Mouse (Mus musculus): ENCODE data around the gene Ern2. TPM values are rescaled to one million over a fixed set of nuclear protein-coding genes. Genes with fewer than 3 reads are reported as not detected.

Ern2 gene
- total and polyA plus RNA-seq, 2 experiments from 2014 or later: not detected

DNA sequence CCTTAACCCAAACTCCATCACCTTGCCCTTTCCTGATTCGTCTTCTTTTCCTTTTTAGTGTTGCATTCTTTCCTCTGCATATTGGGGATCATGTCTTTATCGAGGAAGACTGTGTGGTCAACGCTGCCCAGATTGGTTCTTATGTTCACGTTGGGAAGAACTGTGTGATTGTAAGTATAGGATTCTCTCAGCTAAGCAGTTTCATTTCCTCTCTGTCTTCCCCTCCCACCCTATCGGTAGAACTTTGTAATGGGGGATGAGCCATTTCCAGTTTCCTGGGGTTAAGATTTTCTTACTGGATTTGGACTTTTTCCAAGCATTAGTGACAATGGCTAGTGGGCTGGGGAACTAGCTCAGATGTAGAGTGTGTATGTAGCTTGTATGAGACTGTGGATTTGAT, 47.8 kb downstream of the Ern2 start:
- peaks cover 79% of the 10 kb centered on the region for H3K36me3 ChIP-seq (replicated peaks; ENCODE audit: control insufficient read depth, insufficient read depth, low read length)
- TF ChIP-seq CTCF (IDR thresholded peaks at IDR 0.05; ENCODE audit: low read depth) (no peak), EP300 (IDR thresholded peaks at IDR 0.05; ENCODE audit: low read depth) (no peak)
- no peak overlapping the region for H3K4me3 ChIP-seq (ENCODE audit: low read depth, low read length)
- H3K9ac ChIP-seq (replicated peaks; ENCODE audit: low read depth, low read length): no peak overlapping the region
- 82% methylated on average over 5 of the region's 5 CpGs for WGBS
- H3K4me2 ChIP-seq (ENCODE audit: low read depth, low read length): no peak overlapping the region
- no peaks in the 10 kb centered on the region for H3K27me3 ChIP-seq (ENCODE audit: control insufficient read depth, insufficient read depth, low read length)
- ATAC-seq (ENCODE audit: insufficient read depth, low read depth) (no peak), DNase-seq (ENCODE audit: low spot score) (no peak)
- no peak overlapping the region for H3K27ac ChIP-seq (ENCODE audit: low read depth)
- 0 out of 2 replicates have a peak, but pooled peaks cover 3% of the 10 kb centered on the region for H3K4me1 ChIP-seq (ENCODE audit: control insufficient read depth, insufficient read depth)
- H3K9me3 ChIP-seq (replicated peaks; ENCODE audit: control insufficient read depth, low read length): no peaks in the 10 kb centered on the region

- DNase-seq (ENCODE audit: low spot score) (no peak), ATAC-seq (ENCODE audit: insufficient read depth, low read depth) (no peak)
- H3K27ac ChIP-seq (ENCODE audit: low read depth): no peak overlapping the region
- TF ChIP-seq CTCF (IDR thresholded peaks at IDR 0.05; ENCODE audit: low read depth) (no peak), EP300 (IDR thresholded peaks at IDR 0.05; ENCODE audit: low read depth) (no peak)
- H3K4me1 ChIP-seq (ENCODE audit: control insufficient read depth, insufficient read depth): 0 out of 2 replicates have a peak, but pooled peaks cover 7% of the 10 kb centered on the region
- H3K4me2 ChIP-seq (ENCODE audit: low read depth, low read length): no peak overlapping the region
- no peaks in the 10 kb centered on the region for H3K9me3 ChIP-seq (replicated peaks; ENCODE audit: control insufficient read depth, low read length)
- H3K27me3 ChIP-seq (ENCODE audit: control insufficient read depth, insufficient read depth, low read length): no peaks in the 10 kb centered on the region
- H3K4me3 ChIP-seq (ENCODE audit: low read depth, low read length): no peak overlapping the region
- H3K9ac ChIP-seq (replicated peaks; ENCODE audit: low read depth, low read length): no peak overlapping the region
- peaks cover 70% of the 10 kb centered on the region for H3K36me3 ChIP-seq (replicated peaks; ENCODE audit: control insufficient read depth, insufficient read depth, low read length)
Measured at GRCm38 (mm10) chr7:122137071-122137470, 48.9 kb downstream of the Ern2 start.

DNA sequence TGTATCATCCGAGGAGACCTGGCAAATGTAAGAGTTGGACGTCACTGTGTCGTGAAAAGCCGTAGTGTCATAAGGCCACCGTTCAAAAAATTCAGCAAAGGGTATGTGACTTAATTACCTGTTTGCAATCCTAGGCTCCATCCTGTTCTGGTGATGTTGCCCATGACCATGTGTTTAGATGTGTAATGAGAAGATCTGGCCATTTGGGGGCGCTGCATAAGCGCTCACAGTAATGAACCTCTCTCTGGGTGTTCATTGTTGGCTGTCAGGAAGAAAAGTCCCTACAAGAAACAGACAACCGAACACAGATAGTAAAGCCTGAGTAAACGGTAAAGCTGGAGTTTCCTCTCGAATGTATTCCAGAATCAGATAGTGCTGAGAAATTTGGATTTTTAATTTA, 50.9 kb downstream of the Ern2 start:
- H3K27ac ChIP-seq (ENCODE audit: low read depth): no peak overlapping the region
- H3K4me1 ChIP-seq (ENCODE audit: control insufficient read depth, insufficient read depth): 0 out of 2 replicates have a peak, but pooled peaks cover 11% of the 10 kb centered on the region
- no peak for ATAC-seq (ENCODE audit: insufficient read depth, low read depth)
- TF ChIP-seq EP300 (IDR thresholded peaks at IDR 0.05; ENCODE audit: low read depth) (no peak), CTCF (IDR thresholded peaks at IDR 0.05; ENCODE audit: low read depth) (0 out of 2 replicates have a peak, but pooled peaks have one; percentile 14)
- WGBS: 71% methylated on average over 10 of the region's 10 CpGs
- no peak overlapping the region for H3K9ac ChIP-seq (replicated peaks; ENCODE audit: low read depth, low read length)
- DNase-seq (ENCODE audit: low spot score): no peak
- no peak overlapping the region for H3K4me3 ChIP-seq (ENCODE audit: low read depth, low read length)
- no peaks in the 10 kb centered on the region for H3K27me3 ChIP-seq (ENCODE audit: control insufficient read depth, insufficient read depth, low read length)
- H3K36me3 ChIP-seq (replicated peaks; ENCODE audit: control insufficient read depth, insufficient read depth, low read length): peaks cover 52% of the 10 kb centered on the region
- H3K4me2 ChIP-seq (ENCODE audit: low read depth, low read length): no peak overlapping the region
- H3K9me3 ChIP-seq (replicated peaks; ENCODE audit: control insufficient read depth, low read length): no peaks in the 10 kb centered on the region

DNA sequence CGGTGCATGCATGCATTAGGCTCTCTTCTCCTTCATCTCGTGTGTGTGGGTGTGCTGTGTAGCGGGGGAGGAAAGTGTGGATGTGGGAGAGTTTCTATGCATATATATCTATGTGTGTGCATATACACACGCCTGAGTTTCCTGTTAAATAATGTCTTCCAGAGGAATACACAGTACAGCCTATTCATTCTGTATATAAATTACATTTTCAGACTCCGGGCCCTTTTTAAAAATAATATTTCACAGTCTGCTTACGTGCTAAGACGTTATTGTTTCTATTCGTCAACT, 52.7 kb downstream of the Ern2 start:
- no peak for ATAC-seq (ENCODE audit: insufficient read depth, low read depth)
- 13% methylated on average over 8 of the region's 8 CpGs for WGBS
- TF ChIP-seq EP300 (IDR thresholded peaks at IDR 0.05; ENCODE audit: low read depth): no peak
- no peak for TF ChIP-seq CTCF (IDR thresholded peaks at IDR 0.05; ENCODE audit: low read depth)

DNA sequence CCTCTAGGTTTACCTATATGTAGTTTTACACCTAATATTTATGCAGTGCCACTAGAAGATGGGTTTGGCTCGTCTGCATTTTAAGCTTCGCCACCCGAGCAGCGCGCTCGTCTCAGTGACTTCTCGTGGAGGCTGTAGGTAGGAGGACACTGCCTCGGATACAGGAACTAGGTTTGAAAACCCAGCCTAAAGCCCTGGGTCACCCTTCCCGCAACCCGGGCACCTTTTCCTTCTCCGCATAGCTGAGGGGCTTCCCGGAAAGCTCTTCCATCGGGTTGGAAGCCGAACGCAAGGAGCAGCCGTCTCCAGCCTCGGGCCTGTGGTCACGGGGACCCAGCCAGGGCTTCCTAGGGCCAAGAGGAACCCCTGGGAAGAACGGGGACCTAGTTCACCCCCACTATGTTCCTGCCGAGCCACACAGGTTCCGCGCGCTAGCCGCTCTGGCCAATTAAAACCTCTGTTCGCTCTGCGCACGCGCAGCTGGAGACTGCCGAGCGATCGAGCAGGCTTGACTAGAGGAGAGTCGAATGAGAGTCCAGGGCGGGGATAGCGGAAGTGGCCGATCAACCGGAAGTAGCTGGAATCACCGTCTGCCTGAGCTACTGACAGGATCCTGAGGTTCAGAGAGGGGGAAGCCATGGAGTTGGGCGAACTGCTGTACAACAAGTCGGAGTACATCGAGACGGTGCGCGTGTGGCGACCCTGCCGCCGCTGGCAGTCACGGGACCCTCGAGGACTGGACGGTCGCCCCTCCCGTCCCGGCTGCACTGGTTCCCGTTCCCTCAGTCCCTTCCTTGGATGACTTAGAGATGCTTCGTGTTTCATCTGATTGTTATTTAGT, 53.3 kb downstream of the Ern2 start, which contains the start of the genes Palb2 and Dctn5:
Palb2 (minus strand) TSS at position 489 of the 841 bp plus-strand sequence.
Dctn5 (plus strand) TSS at position 545 of the 841 bp plus-strand sequence.
- Histone ChIP-seq H3K4me2 (ENCODE audit: low read depth, low read length) (peak within 1 kb of the TSS; percentile 88), H3K27ac (ENCODE audit: low read depth) (peak within 1 kb of the TSS; percentile 76), H3K4me3 (ENCODE audit: low read depth, low read length) (peak within 1 kb of the TSS; percentile 87), H3K9me3 (replicated peaks; ENCODE audit: control insufficient read depth, low read length) (no peaks in the 10 kb centered on the region), H3K9ac (replicated peaks; ENCODE audit: low read depth, low read length) (peak within 1 kb of the TSS; percentile 84), H3K4me1 (ENCODE audit: control insufficient read depth, insufficient read depth) (0 out of 2 replicates have a peak, but pooled peaks cover 11% of the 10 kb centered on the region), H3K27me3 (ENCODE audit: control insufficient read depth, insufficient read depth, low read length) (no peaks in the 10 kb centered on the region), H3K36me3 (replicated peaks; ENCODE audit: control insufficient read depth, insufficient read depth, low read length) (peaks cover 34% of the 10 kb centered on the region)
- peak; percentile 96 for DNase-seq (ENCODE audit: low spot score)
- TF ChIP-seq CTCF (IDR thresholded peaks at IDR 0.05; ENCODE audit: low read depth) (no peak), EP300 (IDR thresholded peaks at IDR 0.05; ENCODE audit: low read depth) (no peak)
- peak; percentile 100 for ATAC-seq (ENCODE audit: insufficient read depth, low read depth)
- 0% methylated on average over 53 of the region's 54 CpGs for WGBS

More for the DNA sequence above, 52.7 kb downstream of the Ern2 start:
- H3K36me3 ChIP-seq (replicated peaks; ENCODE audit: control insufficient read depth, insufficient read depth, low read length): peaks cover 34% of the 10 kb centered on the region
- H3K4me2 ChIP-seq (ENCODE audit: low read depth, low read length): peak overlapping the region; percentile 88
- 0 out of 2 replicates have a peak, but pooled peaks cover 11% of the 10 kb centered on the region for H3K4me1 ChIP-seq (ENCODE audit: control insufficient read depth, insufficient read depth)
- no peaks in the 10 kb centered on the region for H3K9me3 ChIP-seq (replicated peaks; ENCODE audit: control insufficient read depth, low read length)
- H3K27me3 ChIP-seq (ENCODE audit: control insufficient read depth, insufficient read depth, low read length): no peaks in the 10 kb centered on the region
- peak overlapping the region; percentile 87 for H3K4me3 ChIP-seq (ENCODE audit: low read depth, low read length)
- peak overlapping the region; percentile 84 for H3K9ac ChIP-seq (replicated peaks; ENCODE audit: low read depth, low read length)
- DNase-seq (ENCODE audit: low spot score): no peak
- peak overlapping the region; percentile 76 for H3K27ac ChIP-seq (ENCODE audit: low read depth)
